Mouse (Mus musculus): ENCODE results near the gene Jpt2.

The Jpt2 gene

GRCm38 (mm10) chr17:24903767-24904166 is 56.7 kb downstream of the Jpt2 start:
- DNase-seq = no peak

GRCm38 (mm10) chr17:24902671-24903474 is 57.6 kb downstream of the Jpt2 start:
- DNase-seq = no peak

- DNase-seq = no peak
Observed at GRCm38 (mm10) chr17:24902124-24902523, 58.4 kb downstream of the Jpt2 start.

GRCm38 (mm10) chr17:24900014-24900413 is 60.5 kb downstream of the Jpt2 start:
- DNase-seq = no peak

GRCm38 (mm10) chr17:24899153-24899552 is 61.3 kb downstream of the Jpt2 start:
- DNase-seq = no peak

- DNase-seq = peak; percentile 39
Observed at GRCm38 (mm10) chr17:24898041-24898854, 62.2 kb downstream of the Jpt2 start.

- no peak for DNase-seq
Observed at GRCm38 (mm10) chr17:24897600-24897999, 62.9 kb downstream of the Jpt2 start.

DNA sequence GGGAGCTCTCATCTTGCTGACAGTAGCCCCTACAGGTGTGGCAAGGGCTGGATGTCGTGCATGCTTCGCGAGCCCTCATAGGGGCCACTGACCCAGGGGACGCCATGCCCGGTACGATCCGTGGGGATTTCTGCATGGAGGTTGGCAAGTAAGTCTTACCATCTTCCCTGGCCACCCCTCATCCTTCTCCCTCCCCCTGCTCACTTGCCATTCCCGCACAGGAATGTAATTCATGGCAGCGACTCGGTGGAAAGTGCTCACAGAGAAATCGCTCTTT is 63.6 kb downstream of the Jpt2 start:
- DNase-seq = no peak

- DNase-seq = peak; percentile 81
Observed at GRCm38 (mm10) chr17:24896241-24896992, 64.1 kb downstream of the Jpt2 start, which contains the start of gene Nme3. Nme3 (plus strand) TSS chr17:24896500.

- no peak for DNase-seq
Observed at GRCm38 (mm10) chr17:24895571-24896240, 64.8 kb downstream of the Jpt2 start.

- DNase-seq = peak; percentile 81
Observed at GRCm38 (mm10) chr17:24894995-24895547, 65.4 kb downstream of the Jpt2 start, which contains the start of the genes Eme2 and Mrps34. Eme2 (minus strand) TSS chr17:24895087. Mrps34 (plus strand) TSS chr17:24895116.

DNA sequence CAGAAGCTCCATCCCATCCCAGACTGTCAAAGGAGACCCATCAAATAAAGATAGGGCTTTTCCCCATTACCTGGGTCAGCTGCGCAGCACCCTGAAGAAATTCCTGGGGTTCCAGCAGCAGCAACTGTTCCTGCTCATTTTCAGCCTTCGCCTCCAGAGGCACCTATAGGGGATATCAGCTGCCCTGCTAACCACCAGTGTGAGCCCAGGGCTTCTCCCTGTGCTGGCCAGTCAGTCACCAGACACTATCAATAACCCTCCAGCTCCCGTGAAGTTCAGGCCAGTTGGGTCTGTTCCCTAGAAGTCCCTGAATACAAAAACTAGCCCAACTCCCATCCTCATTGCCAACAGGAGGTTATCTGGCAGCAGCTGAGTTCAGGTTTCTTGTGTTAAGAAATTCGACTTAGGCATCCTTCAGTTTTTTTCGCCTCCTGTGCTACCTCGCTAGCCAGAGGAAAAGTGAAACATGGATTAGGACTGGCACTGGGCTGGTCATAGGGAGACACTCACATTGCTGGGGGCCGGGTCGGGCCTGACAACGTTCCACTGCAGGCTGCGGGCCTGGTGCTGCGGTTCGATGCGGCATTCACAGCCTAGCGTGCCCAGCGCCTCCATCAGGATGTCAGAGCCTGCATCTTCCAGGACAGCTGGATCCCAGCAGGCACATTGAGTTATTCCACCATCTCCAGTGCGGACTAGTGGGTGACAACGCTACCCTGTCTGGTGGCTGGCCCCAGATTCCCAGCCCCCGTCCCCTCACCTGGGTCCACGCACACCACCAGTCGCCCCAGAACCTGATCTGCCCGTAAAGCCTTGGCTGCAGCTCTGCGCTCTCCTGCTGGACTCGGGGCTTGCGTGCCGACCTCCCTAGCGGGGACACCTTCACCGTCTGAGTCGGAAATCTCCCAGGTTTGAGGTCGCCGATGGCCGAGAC is 66.2 kb downstream of the Jpt2 start:
- peak; percentile 39 for DNase-seq

GRCm38 (mm10) chr17:24893276-24893675 is 67.2 kb downstream of the Jpt2 start:
- DNase-seq = peak; percentile 43

DNA sequence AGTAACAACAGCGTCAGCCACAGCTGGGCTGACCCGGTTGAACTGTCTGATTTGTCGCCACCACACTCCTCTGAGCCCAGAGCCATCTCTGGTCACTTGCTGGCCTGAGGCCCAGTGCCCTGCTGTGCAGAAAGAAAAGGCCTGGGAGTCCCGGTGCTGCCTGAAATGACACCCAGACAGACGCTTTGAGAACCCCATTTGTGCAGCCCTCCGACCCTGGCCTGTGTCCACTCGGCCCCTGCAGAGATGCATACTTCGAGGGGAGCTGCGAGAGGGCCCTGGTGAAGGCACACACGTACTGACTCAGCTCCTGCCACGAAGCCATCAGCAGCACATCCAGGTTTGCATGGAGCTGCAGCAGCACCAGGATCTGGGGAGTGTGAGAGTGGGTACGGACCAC is 67.7 kb downstream of the Jpt2 start:
- DNase-seq = peak; percentile 64

DNA sequence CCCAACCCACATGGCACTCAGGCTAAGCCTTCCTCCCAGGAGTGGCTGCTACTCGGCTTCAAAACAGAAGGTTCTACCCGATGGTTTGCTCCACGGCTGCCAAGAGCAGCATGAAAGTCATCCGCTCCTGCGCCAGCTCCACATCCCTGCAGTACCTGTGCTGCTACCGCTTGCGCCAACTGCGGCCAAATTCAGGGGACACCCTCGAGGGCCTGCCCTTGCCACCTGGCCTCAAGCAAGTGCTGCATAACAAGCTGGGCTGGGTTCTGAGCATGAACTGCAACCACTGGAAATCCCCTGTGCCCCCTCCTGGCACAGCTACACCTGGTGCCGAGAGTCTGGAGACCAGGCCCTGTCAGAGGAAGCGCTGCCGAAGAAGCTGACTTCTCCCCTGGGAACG is 69.2 kb downstream of the Jpt2 start:
- DNase-seq = peak; percentile 79

GRCm38 (mm10) chr17:24890151-24891092 is 70.1 kb downstream of the Jpt2 start:
- DNase-seq = no peak

DNA sequence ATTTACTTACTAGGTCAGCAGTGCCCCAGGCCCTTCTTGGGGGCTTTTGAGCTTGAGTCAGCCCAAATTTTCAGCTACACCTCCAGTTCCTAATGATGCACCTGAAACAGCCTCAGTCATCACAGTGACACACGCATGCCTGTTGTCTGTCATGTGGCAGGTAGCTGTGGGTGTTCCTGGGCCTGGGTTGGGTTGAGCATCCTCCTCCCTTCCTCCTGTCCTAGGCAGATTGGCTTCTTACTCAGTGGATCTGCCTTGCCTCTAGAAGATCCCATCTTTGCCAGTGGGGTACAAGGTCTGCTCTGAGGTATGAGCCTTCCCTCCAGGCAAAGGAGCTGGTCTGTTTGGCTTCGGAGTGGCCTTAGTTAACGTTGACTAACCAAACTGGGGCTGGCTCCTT is 71.6 kb downstream of the Jpt2 start:
- no peak for DNase-seq

All from cerebellum, adult 9-10 months (tissue).